Mouse (Mus musculus) CH12.LX (cell line): ENCODE measurements at regions not wholly inside any gene's neighbourhood (a gene's known extent, or its start where the extent isn't known, plus 50 kb on each side); places are given as distances from the start of the nearest gene placed in this dataset.

Experiments used
- CTCF ChIP-seq, 2 experiments: IDR thresholded peaks in 1 of 2; conservative IDR thresholded peaks in 1 of 2; 2 replicates each; pipeline ENCODE4 v1.5.1; 2011 to 2012; ENCODE audit warnings: low read depth in 2 of 2, low read length in 2 of 2, improper control_type of control experiment in 1 of 2, inconsistent platforms in 1 of 2, mild to moderate bottlenecking in 1 of 2, moderate library complexity in 1 of 2
- POLR2A ChIP-seq: IDR thresholded peaks from 2 replicates; pipeline ENCODE4 v1.6.1; 2011; ENCODE audit warnings: low read depth, mild to moderate bottlenecking, improper control_type of control experiment, low read length
- TBP ChIP-seq: conservative IDR thresholded peaks from 2 replicates; pipeline ENCODE4 v1.6.1; 2011; ENCODE audit warnings: low read depth, low read length, improper control_type of control experiment
- TCF12 ChIP-seq: IDR thresholded peaks from 2 replicates; pipeline ENCODE4 v1.6.1; 2014; ENCODE audit warnings: low read depth, mild to moderate bottlenecking, inconsistent platforms, low read length, improper control_type of control experiment
- USF1 ChIP-seq: IDR thresholded peaks from 2 replicates; pipeline ENCODE4 v1.6.1; 2014; ENCODE audit warnings: low read depth, mild to moderate bottlenecking, inconsistent platforms, low read length, improper control_type of control experiment
- ZC3H11A ChIP-seq: IDR thresholded peaks from 2 replicates; pipeline ENCODE4 v1.6.1; 2012; ENCODE audit warnings: low read depth, mild to moderate bottlenecking, inconsistent platforms, low read length, improper control_type of control experiment

GRCm38 (mm10) chr1:183634836-183635235 lies 216.8 kb downstream of the Hhipl2 start:
- TF ChIP-seq TCF12 (no peak), USF1 (no peak), TBP (no peak), POLR2A (no peak), ZC3H11A (no peak), CTCF (conservative IDR thresholded peaks at IDR 0.05 in 1 of 2, IDR thresholded peaks at IDR 0.05 in 1 of 2; ENCODE audit: low read depth in 2 of 2, low read length in 2 of 2) (no peak)
